Mouse (Mus musculus) intestine, postnatal 0 days (tissue): Measurements from ENCODE around the gene Nav1. TPM values are rescaled to one million over a fixed set of nuclear protein-coding genes. Genes with fewer than 3 reads are reported as not detected.

Source experiments
- ATAC-seq: fragments of 200-750 bp; cut with Nextera tagmentation; 2 replicates; pipeline ENCODE4 v1.8.0; 2017; ENCODE audit warnings: mild to moderate bottlenecking, moderate TSS enrichment, moderate library complexity
- H3K27ac ChIP-seq: fragments of 300-500 bp; sonication (generic); 2 replicates; pipeline ENCODE4 v1.5.1; 2014; ENCODE audit warnings: mild to moderate bottlenecking, low read depth, low read length, moderate library complexity
- H3K27me3 ChIP-seq: fragments of 300-500 bp; sonication (generic); replicated peaks from 2 replicates; pipeline ENCODE4 v1.6.1; 2014; ENCODE audit warnings: low read length, mixed read lengths; ENCODE audit not compliant: control insufficient read depth, insufficient read depth
- H3K36me3 ChIP-seq: fragments of 300-500 bp; sonication (generic); 2 replicates; pipeline ENCODE4 v1.6.1; 2014; ENCODE audit warnings: mild to moderate bottlenecking, moderate library complexity; ENCODE audit not compliant: control insufficient read depth, insufficient read depth
- H3K4me1 ChIP-seq: fragments of 300-500 bp; sonication (generic); replicated peaks from 2 replicates; pipeline ENCODE4 v1.6.1; 2014; ENCODE audit warnings: antibody characterized with exemption, low read length, mixed read lengths; ENCODE audit not compliant: control insufficient read depth, insufficient read depth
- H3K4me2 ChIP-seq: fragments of 300-500 bp; sonication (generic); replicated peaks from 2 replicates; pipeline ENCODE4 v1.6.1; 2014; ENCODE audit warnings: low read depth, mild to moderate bottlenecking, moderate library complexity
- H3K4me3 ChIP-seq: fragments of 300-500 bp; sonication (generic); 2 replicates; pipeline ENCODE4 v1.5.1; 2014; ENCODE audit warnings: low read depth, low read length
- H3K9ac ChIP-seq: fragments of 300-500 bp; sonication (generic); 2 replicates; pipeline ENCODE4 v1.6.1; 2014; ENCODE audit warnings: mild to moderate bottlenecking, low read depth, low read length
- H3K9me3 ChIP-seq: fragments of 300-500 bp; sonication (generic); 2 replicates; pipeline ENCODE4 v1.6.1; 2016; ENCODE audit warnings: mixed run types; ENCODE audit not compliant: control insufficient read depth
- CTCF ChIP-seq: sonication (generic); IDR thresholded peaks from 2 replicates; pipeline ENCODE4 v1.5.1; 2016; ENCODE audit warnings: low read depth, mild to moderate bottlenecking, control low read depth, antibody characterized with exemption, moderate library complexity
- whole genome bisulfite sequencing: fragments of 180-500 bp; shearing (Covaris S2); extraction: QIAGEN DNeasy Blood & Tissue Kit; methylation state at CpG from one replicate; pipeline ENCODE4 v1.1.7; 2014; 5-methylcytosine and 5-hydroxymethylcytosine counted together
- polyA plus RNA-seq: library from polyadenylated mRNA; unstranded; fragments of >200 nt; fragmentation: Nextera tagmentation; extraction: Ambion mirVana; gene quantifications from 2 replicates; pipeline ENCODE4 v1.2.1, GENCODE M21; 2015

The Nav1 gene
- polyA plus RNA-seq, 1 experiment from 2014 or later = 3.4 TPM

- Histone ChIP-seq H3K4me3 (no peak overlapping the region), H3K27me3 (0 out of 2 replicates have a peak, but pooled peaks cover 8% of the 10 kb centered on the region), H3K4me1 (no peaks in the 10 kb centered on the region; the same call in 1 of the 2 replicates), H3K27ac (no peak overlapping the region), H3K9ac (no peak overlapping the region), H3K4me2 (no peak overlapping the region), H3K36me3 (no peaks in the 10 kb centered on the region), H3K9me3 (no peaks in the 10 kb centered on the region)
- 63% methylated on average over 9 of the region's 9 CpGs for WGBS
- ATAC-seq = no peak
- TF ChIP-seq CTCF = no peak
These were observed 16.3 kb downstream of the Nav1 start for GRCm38 (mm10) chr1:135590776-135591175.

DNA sequence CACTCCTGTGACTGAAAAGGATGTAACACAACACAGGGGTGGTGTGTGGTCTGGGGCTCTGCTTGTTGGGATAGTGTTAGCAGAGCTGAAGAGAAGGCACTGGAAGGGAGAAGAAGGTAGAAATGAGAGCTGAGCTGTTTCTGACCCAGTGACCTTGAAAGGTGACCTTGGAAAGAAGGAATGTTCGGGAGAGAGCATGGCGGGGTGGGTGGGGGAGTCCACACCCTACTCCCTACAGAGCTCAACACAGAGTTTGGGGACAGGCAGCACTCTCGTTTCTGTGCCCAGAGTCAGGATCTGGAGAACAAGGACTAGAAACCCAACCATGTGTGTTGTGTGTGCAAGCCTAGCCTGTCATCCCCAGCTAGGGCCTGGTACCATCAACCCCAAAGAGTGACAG is 18.1 kb downstream of the Nav1 start:
- Histone ChIP-seq H3K4me3 (no peak overlapping the region), H3K27ac (no peak overlapping the region), H3K27me3 (peaks cover 25% of the 10 kb centered on the region; the same call in 1 of the 2 replicates), H3K4me2 (no peak overlapping the region), H3K9ac (no peak overlapping the region), H3K9me3 (no peaks in the 10 kb centered on the region), H3K4me1 (no peaks in the 10 kb centered on the region; the same call in 1 of the 2 replicates), H3K36me3 (no peaks in the 10 kb centered on the region)
- no peak for TF ChIP-seq CTCF
- WGBS = 74% methylated on average over 3 of the region's 3 CpGs
- no peak for ATAC-seq

- H3K27ac ChIP-seq = no peak overlapping the region
- H3K9ac ChIP-seq = no peak overlapping the region
- no peak for ATAC-seq
- H3K36me3 ChIP-seq = no peaks in the 10 kb centered on the region
- H3K4me2 ChIP-seq = no peak overlapping the region
- peaks cover 34% of the 10 kb centered on the region for H3K27me3 ChIP-seq
- no peak for TF ChIP-seq CTCF
- no peaks in the 10 kb centered on the region; the same call in 1 of the 2 replicates for H3K4me1 ChIP-seq
- H3K9me3 ChIP-seq = no peaks in the 10 kb centered on the region
- no peak overlapping the region for H3K4me3 ChIP-seq
These were observed 20.2 kb downstream of the Nav1 start for GRCm38 (mm10) chr1:135586903-135587302.

DNA sequence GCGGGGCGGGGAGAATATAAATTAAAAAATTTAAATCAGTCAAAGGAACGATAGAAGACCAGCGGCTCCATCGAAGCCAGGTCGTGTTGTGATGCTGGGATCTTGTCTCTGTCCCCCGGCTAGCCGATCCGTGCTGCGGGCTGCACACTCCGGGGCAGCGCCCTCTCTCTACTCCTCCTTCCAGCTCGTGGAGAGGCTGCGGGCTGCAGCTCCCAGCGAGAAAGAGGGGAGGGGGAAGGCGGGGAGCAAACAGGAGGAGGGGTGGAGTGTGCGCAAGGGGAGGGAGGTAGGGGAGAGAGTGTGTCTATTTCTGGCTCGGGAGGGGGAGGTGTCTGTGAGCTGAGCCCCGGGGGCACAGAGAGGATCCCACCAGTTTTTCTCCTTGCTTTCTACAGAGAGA is 21.5 kb downstream of the Nav1 start:
- Histone ChIP-seq H3K4me2 (peak overlapping the region; percentile 86), H3K27me3 (peaks cover 34% of the 10 kb centered on the region), H3K4me3 (peak overlapping the region; percentile 58), H3K36me3 (no peaks in the 10 kb centered on the region), H3K9me3 (no peaks in the 10 kb centered on the region), H3K9ac (0 out of 2 replicates have a peak overlapping the region, but pooled peaks have one; percentile 40), H3K4me1 (no peaks in the 10 kb centered on the region), H3K27ac (no peak overlapping the region)
- peak; percentile 56 for TF ChIP-seq CTCF
- 0% methylated on average over 19 of the region's 19 CpGs for WGBS
- peak; percentile 28; the same call in 1 of the 2 replicates for ATAC-seq

DNA sequence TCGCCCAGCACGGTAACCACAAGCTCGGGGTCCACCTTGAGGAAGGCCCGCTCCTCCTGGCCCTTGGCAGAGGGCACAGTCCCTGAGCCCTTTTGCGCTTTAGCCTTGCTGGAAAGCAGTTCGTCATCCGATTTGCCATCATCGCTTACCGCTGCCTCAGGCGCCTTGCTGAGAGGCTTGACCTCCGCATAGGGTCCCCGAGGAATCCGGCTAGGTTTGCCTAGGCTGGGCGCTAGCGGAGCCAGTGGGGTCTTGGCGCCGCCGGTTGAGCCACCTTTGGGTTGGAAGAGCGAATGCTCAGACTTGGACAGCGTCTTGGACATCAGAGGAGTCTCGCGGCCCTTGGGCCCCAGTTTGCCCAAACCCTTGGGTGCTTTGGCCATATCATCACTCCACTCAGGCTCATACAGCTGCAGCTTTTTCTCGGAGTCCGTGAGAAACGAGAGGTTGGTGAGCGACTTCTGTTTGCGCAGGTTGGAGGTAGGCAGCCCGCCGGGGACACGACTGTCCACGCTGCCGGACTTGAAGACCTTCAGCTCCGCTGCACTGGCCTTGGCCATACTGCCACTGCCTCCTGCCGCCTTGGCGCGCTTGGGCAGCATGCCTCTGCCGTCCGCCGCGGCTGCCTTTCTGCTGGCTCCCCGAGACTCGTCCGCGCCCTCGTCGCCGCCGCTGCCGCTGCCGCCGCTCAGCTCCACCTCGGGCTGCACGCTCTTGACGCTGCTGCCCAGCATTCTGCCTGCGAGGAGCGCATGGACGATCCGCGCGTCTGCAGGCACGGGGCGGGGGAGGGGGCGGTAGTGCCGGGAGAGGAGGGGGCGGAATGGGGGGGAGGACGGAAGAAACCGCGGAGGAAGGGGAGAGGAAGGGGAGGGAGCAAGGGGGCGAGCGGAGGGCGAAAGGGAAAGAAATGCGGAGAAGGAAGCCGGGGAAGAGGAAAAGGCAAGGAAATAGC is 22.2 kb downstream of the Nav1 start:
- ATAC-seq = peak; percentile 22; the same call in 1 of the 2 replicates
- no peak for TF ChIP-seq CTCF
- H3K27me3 ChIP-seq = peaks cover 34% of the 10 kb centered on the region
- H3K4me3 ChIP-seq = peak overlapping the region; percentile 58
- WGBS = 3% methylated on average over 72 of the region's 73 CpGs
- peak overlapping the region; percentile 86 for H3K4me2 ChIP-seq
- H3K9me3 ChIP-seq = no peaks in the 10 kb centered on the region
- H3K36me3 ChIP-seq = no peaks in the 10 kb centered on the region
- H3K9ac ChIP-seq = peak overlapping the region; percentile 40
- H3K4me1 ChIP-seq = no peaks in the 10 kb centered on the region
- peak overlapping the region; percentile 41; the same call in 1 of the 2 replicates for H3K27ac ChIP-seq

DNA sequence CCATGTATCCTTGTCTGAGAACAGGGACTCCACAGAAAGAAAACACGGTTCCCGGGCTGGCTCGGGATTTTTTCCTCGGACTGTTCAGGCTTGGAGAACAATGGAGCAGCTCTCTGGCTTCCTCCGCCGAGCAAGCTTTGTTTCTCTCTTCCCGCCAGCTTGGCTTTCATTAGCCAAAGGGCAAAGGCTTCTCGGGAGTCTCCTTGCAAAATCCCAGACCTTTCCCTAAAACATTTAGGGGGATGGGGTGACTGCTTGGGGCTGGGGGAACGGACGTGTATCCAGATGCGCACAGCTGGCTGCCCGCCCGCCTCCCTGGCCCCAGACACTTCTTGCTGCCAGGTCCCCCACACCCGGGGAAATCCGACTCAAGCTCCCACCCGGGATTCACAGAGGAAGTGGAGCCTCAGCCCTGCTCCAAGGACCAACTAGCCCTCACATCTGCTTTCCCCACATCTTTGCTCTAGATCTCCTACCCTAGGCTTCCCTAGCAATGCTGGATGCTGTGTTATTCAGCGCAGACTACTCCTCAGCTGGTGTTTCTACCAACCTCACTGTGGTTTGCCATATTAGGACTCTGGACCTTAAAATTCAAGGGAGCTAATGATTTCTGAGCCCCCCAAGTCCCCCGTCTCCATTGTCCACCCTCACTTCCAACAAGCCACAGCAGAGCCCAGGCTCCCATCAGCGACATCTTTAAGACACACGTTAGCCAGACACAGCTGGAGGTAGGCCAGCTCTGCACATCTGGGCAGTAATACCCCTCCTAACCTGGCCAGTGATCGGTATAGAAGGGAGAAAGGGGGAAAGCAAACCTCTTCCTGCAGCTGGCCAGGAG is 23.2 kb downstream of the Nav1 start:
- no peak overlapping the region; the same call in 1 of the 2 replicates for H3K27ac ChIP-seq
- 20% methylated on average over 21 of the region's 21 CpGs for WGBS

More for the DNA sequence above, 23.2 kb downstream of the Nav1 start:
- no peak for TF ChIP-seq CTCF
- no peaks in the 10 kb centered on the region for H3K9me3 ChIP-seq
- H3K9ac ChIP-seq = peak overlapping the region; percentile 40; the same call in 1 of the 2 replicates
- H3K4me1 ChIP-seq = no peaks in the 10 kb centered on the region
- H3K36me3 ChIP-seq = no peaks in the 10 kb centered on the region
- peak overlapping the region; percentile 86 for H3K4me2 ChIP-seq
- peak overlapping the region; percentile 58 for H3K4me3 ChIP-seq
- ATAC-seq = no peak
- H3K27me3 ChIP-seq = peaks cover 34% of the 10 kb centered on the region
